Mouse (Mus musculus) kidney, embryonic 16.5 days (tissue): ENCODE measurements at regions not wholly inside any gene's neighbourhood (a gene's known extent, or its start where the extent isn't known, plus 50 kb on each side); places are given as distances from the start of the nearest gene placed in this dataset.

Experiments used
- ATAC-seq: fragments of 200-750 bp; cut with Nextera tagmentation; 2 replicates; pipeline ENCODE4 v1.8.0; 2017; ENCODE audit warnings: moderate TSS enrichment; ENCODE audit not compliant: low FRiP score, low TSS enrichment
- H3K27ac ChIP-seq: fragments of 300-500 bp; sonication (generic); 2 replicates; pipeline ENCODE4 v1.5.1; 2014; ENCODE audit warnings: low read length
- H3K27me3 ChIP-seq: fragments of 300-500 bp; sonication (generic); 2 replicates; pipeline ENCODE4 v1.6.1; 2014; ENCODE audit warnings: low read length, control low read depth, mixed read lengths; ENCODE audit not compliant: insufficient read depth
- H3K36me3 ChIP-seq: fragments of 300-500 bp; sonication (generic); 2 replicates; pipeline ENCODE4 v1.6.1; 2014; ENCODE audit warnings: low read length, control low read depth, mixed read lengths; ENCODE audit not compliant: insufficient read depth
- H3K4me1 ChIP-seq: fragments of 300-500 bp; sonication (generic); 2 replicates; pipeline ENCODE4 v1.6.1; 2014; ENCODE audit warnings: low read length, control low read depth, mixed read lengths; ENCODE audit not compliant: insufficient read depth
- H3K4me2 ChIP-seq: fragments of 300-500 bp; sonication (generic); replicated peaks from 2 replicates; pipeline ENCODE4 v1.6.1; 2014; ENCODE audit warnings: low read depth, low read length
- H3K4me3 ChIP-seq: fragments of 300-500 bp; sonication (generic); 2 replicates; pipeline ENCODE4 v1.5.1; 2014; ENCODE audit warnings: mild to moderate bottlenecking, low read length
- H3K9ac ChIP-seq: fragments of 300-500 bp; sonication (generic); replicated peaks from 2 replicates; pipeline ENCODE4 v1.6.1; 2014; ENCODE audit warnings: low read length
- H3K9me3 ChIP-seq: fragments of 300-500 bp; sonication (generic); 2 replicates; pipeline ENCODE4 v1.6.1; 2016; ENCODE audit warnings: low read length, control low read depth
- WGBS: fragments of 180-500 bp; shearing (Covaris S2); extraction: QIAGEN DNeasy Blood & Tissue Kit; methylation state at CpG from one replicate; pipeline ENCODE4 v1.1.7; 2014; 5-methylcytosine and 5-hydroxymethylcytosine counted together

DNA sequence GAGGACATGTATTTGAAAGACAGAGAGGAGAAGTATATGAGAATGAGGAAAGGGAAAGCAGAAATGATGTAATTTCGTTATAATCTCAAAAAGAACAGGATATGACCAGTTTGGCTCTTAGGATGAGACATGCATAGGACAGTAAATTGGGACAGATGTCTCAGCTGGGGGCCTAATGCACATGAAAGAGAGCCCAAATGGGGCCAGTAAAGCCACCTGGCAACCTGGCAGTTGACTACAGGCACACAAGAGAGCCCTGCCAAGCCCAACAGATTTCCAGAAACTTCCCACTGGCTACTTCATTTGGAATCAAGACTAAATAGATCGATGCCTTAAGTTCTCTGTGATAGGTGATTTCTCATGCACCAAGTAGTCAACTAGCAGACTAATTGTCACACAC is 914.7 kb upstream of the Jmjd1c start:
- H3K4me2 ChIP-seq, result no peak overlapping the region
- no peaks in the 10 kb centered on the region for H3K9me3 ChIP-seq
- H3K27ac ChIP-seq, result no peak overlapping the region
- no peaks in the 10 kb centered on the region for H3K4me1 ChIP-seq
- no peaks in the 10 kb centered on the region for H3K27me3 ChIP-seq
- no peak for ATAC-seq
- H3K36me3 ChIP-seq, result no peaks in the 10 kb centered on the region
- no peak overlapping the region for H3K9ac ChIP-seq
- no peak overlapping the region for H3K4me3 ChIP-seq
- WGBS, result 86% methylated on average over 2 of the region's 2 CpGs

DNA sequence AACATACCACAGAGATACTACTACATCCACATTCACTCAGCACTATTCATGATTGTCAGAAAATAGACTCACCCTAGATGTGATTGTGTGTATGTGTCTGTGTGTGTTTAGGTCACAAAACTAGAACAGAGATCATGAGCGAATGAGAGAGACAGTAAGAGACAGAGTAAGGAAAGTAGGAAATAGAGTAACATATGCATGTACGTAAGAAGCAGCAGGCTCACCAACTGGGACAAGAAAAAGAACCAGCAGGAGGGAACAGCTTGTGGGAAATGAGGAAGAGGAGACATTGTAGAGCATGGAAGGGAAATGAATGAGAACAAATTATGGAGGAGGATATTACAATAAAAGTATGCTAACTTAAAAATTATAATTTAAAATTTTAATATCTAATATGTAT is 912.9 kb upstream of the Jmjd1c start:
- Histone ChIP-seq H3K27ac (no peak overlapping the region), H3K36me3 (no peaks in the 10 kb centered on the region), H3K4me2 (no peak overlapping the region), H3K9ac (no peak overlapping the region), H3K4me3 (no peak overlapping the region), H3K4me1 (no peaks in the 10 kb centered on the region), H3K9me3 (no peaks in the 10 kb centered on the region), H3K27me3 (no peaks in the 10 kb centered on the region)
- WGBS, result 95% methylated on average over 2 of the region's 2 CpGs
- no peak for ATAC-seq

DNA sequence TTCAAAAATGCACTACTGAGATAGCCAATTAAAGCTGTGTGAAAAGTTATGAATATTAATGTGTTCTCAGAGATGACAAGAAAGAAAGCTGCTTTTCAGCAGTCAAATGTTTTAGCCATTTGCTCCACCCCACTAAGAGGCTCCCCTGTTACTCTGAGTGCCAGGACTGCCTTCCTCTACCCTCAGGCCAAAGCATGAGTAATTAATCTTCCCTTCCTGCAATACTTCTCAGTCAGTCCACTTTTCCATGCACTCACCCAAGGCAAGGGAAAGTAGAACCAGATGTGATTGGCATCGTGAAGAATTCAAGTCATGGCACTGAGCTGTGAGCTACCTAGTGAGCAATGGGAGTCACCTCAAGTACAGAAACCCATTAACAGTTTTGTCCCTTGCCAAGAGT is 908.9 kb upstream of the Jmjd1c start:
- WGBS, result 46% methylated on average over 1 of the region's 1 CpGs
- ATAC-seq, result no peak
- Histone ChIP-seq H3K4me3 (no peak overlapping the region), H3K9ac (no peak overlapping the region), H3K4me1 (no peaks in the 10 kb centered on the region), H3K9me3 (no peaks in the 10 kb centered on the region), H3K27me3 (no peaks in the 10 kb centered on the region), H3K4me2 (no peak overlapping the region), H3K36me3 (no peaks in the 10 kb centered on the region), H3K27ac (no peak overlapping the region)

DNA sequence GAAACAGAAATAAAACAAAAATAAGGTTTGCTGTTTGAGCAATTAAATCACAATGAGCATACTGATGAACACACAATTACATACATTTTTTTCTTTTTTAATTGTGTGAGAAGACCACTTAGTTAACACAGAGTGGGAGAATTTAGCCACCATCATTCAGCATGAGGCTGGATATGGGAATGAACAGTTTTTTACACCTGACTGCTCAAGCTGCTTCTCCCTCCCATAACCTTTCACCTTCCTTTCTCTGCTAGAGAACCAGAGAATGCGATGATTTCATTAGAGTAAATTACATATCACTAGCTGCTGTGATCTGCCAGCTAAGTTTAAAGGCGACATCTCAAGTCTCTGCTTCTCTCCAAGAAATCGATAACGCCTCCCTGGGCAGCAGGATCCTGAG is 894.8 kb upstream of the Jmjd1c start:
- H3K27me3 ChIP-seq, result no peaks in the 10 kb centered on the region
- no peaks in the 10 kb centered on the region for H3K9me3 ChIP-seq
- H3K4me2 ChIP-seq, result no peak overlapping the region
- ATAC-seq, result peak; percentile 51; the same call in 1 of the 2 replicates
- no peaks in the 10 kb centered on the region for H3K4me1 ChIP-seq
- no peak overlapping the region for H3K27ac ChIP-seq
- no peaks in the 10 kb centered on the region for H3K36me3 ChIP-seq
- H3K4me3 ChIP-seq, result no peak overlapping the region
- no peak overlapping the region for H3K9ac ChIP-seq
- 33% methylated on average over 4 of the region's 4 CpGs for WGBS

DNA sequence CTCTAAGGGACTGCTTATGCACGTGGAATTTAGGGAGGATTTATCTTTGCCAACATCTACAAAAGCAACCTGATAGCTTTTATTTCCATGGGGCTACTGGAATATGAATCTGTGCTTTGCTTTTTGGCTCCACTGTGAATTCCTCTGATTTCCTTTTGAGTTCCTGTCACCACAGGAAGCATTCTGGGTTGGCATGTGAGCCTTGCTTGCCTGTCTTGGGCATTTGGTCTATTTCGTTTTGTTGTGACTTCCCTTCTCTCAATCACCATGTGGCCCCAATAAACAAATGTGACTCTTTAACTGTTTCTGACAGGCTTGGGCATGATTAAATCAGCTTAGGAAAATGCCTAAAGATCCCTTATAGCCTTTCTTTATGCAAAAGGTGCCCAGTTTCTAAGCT is 867.8 kb upstream of the Jmjd1c start:
- H3K4me3 ChIP-seq, result no peak overlapping the region
- no peak overlapping the region for H3K27ac ChIP-seq
- H3K9ac ChIP-seq, result no peak overlapping the region
- no peak overlapping the region for H3K4me2 ChIP-seq
- no peaks in the 10 kb centered on the region for H3K4me1 ChIP-seq
- no peaks in the 10 kb centered on the region for H3K27me3 ChIP-seq
- ATAC-seq, result no peak
- no peaks in the 10 kb centered on the region for H3K36me3 ChIP-seq
- no peaks in the 10 kb centered on the region for H3K9me3 ChIP-seq
- 42% methylated on average over 2 of the region's 2 CpGs for WGBS

DNA sequence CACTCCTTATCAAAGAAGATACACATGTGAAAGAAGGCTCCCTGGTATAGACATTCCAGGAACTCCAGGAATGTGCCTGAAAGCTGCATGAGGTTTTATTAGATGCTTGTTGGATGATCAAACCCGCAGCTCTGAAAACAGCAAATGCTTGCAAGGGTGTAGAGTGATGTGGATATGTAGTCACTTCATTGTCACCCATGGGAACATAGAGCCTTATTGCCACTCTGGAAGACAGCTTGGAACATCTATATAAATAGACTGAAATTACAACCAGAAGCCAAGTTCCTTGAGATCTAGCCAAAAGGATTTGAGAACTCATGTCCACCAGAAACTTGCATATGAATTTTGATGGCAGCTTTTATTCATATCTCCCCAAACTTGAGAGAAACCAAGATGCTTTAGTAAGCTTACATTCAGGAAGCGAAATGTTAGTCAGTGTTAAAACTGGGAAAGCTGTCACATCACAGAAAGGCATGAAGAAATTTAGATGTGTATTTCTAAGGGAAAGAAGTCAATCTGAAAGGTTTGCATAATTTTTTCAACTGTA is 861.5 kb upstream of the Jmjd1c start:
- ATAC-seq, result no peak
- H3K27me3 ChIP-seq, result no peaks in the 10 kb centered on the region

DNA sequence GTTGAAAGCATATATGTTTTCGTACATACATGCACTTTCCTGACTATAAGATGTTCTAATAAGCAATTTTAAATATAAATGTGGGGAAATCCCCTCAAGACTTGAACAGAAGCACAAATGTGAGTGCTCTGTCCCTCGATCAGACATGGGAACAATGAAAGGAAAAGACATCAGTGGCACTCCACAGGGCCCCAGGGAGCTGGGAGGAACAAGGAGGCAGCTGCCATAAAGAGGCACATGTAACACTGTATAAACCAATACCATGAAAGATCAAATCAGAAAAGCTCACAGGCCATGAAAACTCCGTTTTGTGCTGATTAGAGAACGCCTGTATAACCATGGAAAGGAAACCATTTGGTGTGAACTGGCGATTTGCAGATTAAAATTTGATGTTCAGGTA is 839.5 kb upstream of the Jmjd1c start:
- Histone ChIP-seq H3K4me1 (no peaks in the 10 kb centered on the region), H3K36me3 (no peaks in the 10 kb centered on the region), H3K27me3 (no peaks in the 10 kb centered on the region), H3K27ac (no peak overlapping the region), H3K9ac (no peak overlapping the region), H3K4me2 (no peak overlapping the region), H3K4me3 (no peak overlapping the region), H3K9me3 (no peaks in the 10 kb centered on the region)
- 67% methylated on average over 5 of the region's 5 CpGs for WGBS
- no peak for ATAC-seq

More for the DNA sequence above, 861.5 kb upstream of the Jmjd1c start:
- Histone ChIP-seq H3K4me3 (no peak overlapping the region), H3K36me3 (no peaks in the 10 kb centered on the region), H3K9me3 (no peaks in the 10 kb centered on the region), H3K4me2 (no peak overlapping the region), H3K9ac (no peak overlapping the region), H3K27ac (no peak overlapping the region), H3K4me1 (no peaks in the 10 kb centered on the region)
- 81% methylated on average over 2 of the region's 2 CpGs for WGBS

DNA sequence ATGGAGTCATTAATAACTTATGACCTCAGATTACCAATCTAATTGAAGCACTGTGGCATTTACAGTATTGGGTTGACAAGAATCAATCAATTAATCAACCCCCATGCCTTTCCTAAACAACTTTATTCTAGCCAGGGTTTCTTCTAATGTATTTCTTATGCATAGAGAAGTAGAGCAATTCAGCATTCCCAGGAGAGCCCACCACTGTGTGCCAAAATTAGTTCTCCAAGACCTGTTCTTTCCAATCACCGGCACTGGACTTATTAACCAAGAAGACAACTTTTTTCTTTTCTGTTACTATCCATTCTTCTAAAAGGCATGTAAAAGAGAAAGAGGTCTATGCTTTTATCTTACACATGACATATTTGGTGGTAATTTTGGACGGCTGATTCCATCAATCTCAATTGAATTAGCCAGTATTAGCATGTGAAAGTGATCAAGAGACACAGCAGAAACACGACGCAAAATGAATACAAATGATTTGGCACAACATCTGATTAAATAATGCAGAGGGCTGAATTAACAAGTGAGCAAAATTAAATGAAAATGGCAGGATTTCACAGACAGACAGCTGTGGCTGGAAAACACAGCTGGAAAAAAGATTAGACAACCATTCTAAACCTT is 825.2 kb upstream of the Jmjd1c start:
- no peaks in the 10 kb centered on the region for H3K9me3 ChIP-seq
- H3K27ac ChIP-seq, result no peak overlapping the region
- WGBS, result 86% methylated on average over 4 of the region's 4 CpGs
- no peak for ATAC-seq
- no peak overlapping the region for H3K4me2 ChIP-seq
- no peaks in the 10 kb centered on the region for H3K27me3 ChIP-seq
- no peaks in the 10 kb centered on the region for H3K36me3 ChIP-seq
- no peak overlapping the region for H3K4me3 ChIP-seq
- no peaks in the 10 kb centered on the region for H3K4me1 ChIP-seq
- H3K9ac ChIP-seq, result no peak overlapping the region

DNA sequence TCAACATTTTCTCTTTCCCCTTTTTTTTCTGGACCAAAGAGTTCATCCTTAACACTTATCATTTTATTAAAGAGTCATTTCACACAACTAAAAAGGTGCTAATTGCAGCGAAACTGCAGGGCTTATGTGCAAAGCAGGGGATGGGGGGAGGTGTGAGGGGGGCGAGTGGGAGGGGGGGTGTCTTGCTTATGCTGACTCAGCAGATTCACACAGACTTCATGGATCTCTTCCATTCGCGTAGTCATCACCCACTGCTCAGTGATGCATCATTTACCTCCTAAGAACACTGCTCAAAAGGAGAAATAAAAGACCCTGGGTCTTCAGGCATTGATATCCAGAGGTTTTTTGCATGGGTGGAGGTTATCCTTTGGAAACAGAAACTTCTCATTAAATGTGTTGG is 800.3 kb upstream of the Jmjd1c start:
- Histone ChIP-seq H3K4me2 (no peak overlapping the region), H3K4me3 (no peak overlapping the region), H3K9me3 (no peaks in the 10 kb centered on the region), H3K4me1 (no peaks in the 10 kb centered on the region), H3K27ac (no peak overlapping the region), H3K9ac (no peak overlapping the region), H3K36me3 (no peaks in the 10 kb centered on the region), H3K27me3 (no peaks in the 10 kb centered on the region)
- 62% methylated on average over 4 of the region's 4 CpGs for WGBS
- no peak for ATAC-seq

DNA sequence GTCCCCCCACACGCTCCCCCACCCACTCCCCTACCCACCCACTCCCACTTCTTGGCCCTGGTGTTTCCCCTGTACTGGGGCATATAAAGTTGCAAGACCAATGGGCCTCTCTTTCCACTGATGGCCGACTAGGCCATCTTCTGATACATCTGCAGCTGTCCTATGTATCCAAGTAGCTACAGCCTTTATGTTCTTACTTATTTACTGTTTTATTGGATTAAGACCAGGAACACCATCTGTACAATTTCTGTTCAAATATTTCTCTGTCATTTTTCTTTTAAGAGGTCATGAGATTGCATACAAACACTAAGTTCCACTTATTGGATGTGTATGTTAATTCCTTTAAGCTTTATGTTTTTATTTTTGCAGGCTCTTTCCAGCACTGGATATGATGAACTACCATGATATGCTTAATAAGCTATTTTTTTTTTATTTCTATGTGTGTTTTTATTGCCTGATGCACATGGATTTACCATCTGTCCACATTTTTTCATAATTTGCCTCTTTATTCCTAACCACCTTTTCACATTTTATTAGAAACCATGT is 792.6 kb upstream of the Jmjd1c start:
- WGBS, result 66% methylated on average over 2 of the region's 2 CpGs
- H3K9me3 ChIP-seq, result no peaks in the 10 kb centered on the region
- ATAC-seq, result no peak

More for the DNA sequence above, 792.6 kb upstream of the Jmjd1c start:
- no peak overlapping the region for H3K27ac ChIP-seq
- no peak overlapping the region for H3K9ac ChIP-seq
- H3K4me1 ChIP-seq, result no peaks in the 10 kb centered on the region
- no peak overlapping the region for H3K4me3 ChIP-seq
- no peaks in the 10 kb centered on the region for H3K27me3 ChIP-seq
- no peak overlapping the region for H3K4me2 ChIP-seq
- H3K36me3 ChIP-seq, result no peaks in the 10 kb centered on the region
